Mouse (Mus musculus): ENCODE results near the gene Slc7a14. TPM values are rescaled to one million over a fixed set of nuclear protein-coding genes. Genes with fewer than 3 reads are reported as not detected.
"Not testable (repeated sequence)": the region's sequence is repeated elsewhere in the genome, so short reads cannot be mapped to it uniquely, and the experiment has no call there.

Slc7a14 gene
- total RNA-seq, 1 experiment = 0.18 TPM

DNA sequence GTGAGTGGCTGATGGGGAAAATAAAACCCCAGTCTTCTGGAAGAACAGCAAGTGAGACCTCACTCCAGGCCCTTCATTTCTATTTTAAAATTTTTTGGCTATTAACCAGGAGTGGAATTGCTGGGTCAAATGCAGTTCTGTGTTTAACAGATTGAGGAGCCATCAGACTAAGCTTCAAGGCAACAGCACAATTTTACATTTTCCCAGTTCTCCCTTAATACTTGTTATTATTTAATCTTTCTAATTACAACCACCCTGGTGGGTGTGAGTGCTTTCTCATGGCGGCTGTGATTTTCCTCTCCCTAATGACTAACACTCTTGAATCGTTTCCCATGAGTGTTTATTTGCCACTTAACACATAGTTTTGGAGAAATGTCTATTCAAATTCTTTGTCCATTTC lies 29.1 kb downstream of the Slc7a14 start:
- in situ Hi-C loops (cut with MboI; ENCODE audit: low sequenced_read_pairs in 2 of 2, unreplicated experiment in 2 of 2) = no loop called here
- Histone ChIP-seq H3K36me3 (ENCODE audit: control insufficient read depth, insufficient read depth, low read length, poor library complexity, severe bottlenecking) (no peaks in the 10 kb centered on the region), H3K9me3 (ENCODE audit: control insufficient read depth, insufficient read depth, low read depth, low read length) (no peaks in the 10 kb centered on the region), H3K9ac (ENCODE audit: insufficient read depth, low read depth, low read length, poor library complexity, severe bottlenecking) (no peak overlapping the region), H3K4me3 (ENCODE audit: insufficient read depth in 1 of 2, low read depth in 1 of 2, low read length in 2 of 2, poor library complexity in 1 of 2, severe bottlenecking in 1 of 2) (no peak overlapping the region), H3K4me1 (ENCODE audit: control insufficient read depth in 2 of 2, insufficient read depth in 2 of 2, low read length in 2 of 2, poor library complexity in 1 of 2) (no peaks in the 10 kb centered on the region), H3K27ac (ENCODE audit: insufficient read depth, low read depth, low read length, poor library complexity, severe bottlenecking) (no peak overlapping the region)
- TF ChIP-seq ZC3H11A (IDR thresholded peaks at IDR 0.05; ENCODE audit: borderline replicate concordance, low read depth, low read length) (no peak), HCFC1 (IDR thresholded peaks at IDR 0.05; ENCODE audit: borderline replicate concordance, insufficient read depth, low read length) (no peak), MAFK (IDR thresholded peaks at IDR 0.05; ENCODE audit: insufficient read depth, low read depth, low read length) (no peak), ZNF384 (IDR thresholded peaks at IDR 0.05; ENCODE audit: low read depth, low read length) (no peak), CHD2 (IDR thresholded peaks at IDR 0.05; ENCODE audit: low read depth, low read length) (no peak)
- no peak for DNase-seq (ENCODE audit: low read depth, low spot score)

DNA sequence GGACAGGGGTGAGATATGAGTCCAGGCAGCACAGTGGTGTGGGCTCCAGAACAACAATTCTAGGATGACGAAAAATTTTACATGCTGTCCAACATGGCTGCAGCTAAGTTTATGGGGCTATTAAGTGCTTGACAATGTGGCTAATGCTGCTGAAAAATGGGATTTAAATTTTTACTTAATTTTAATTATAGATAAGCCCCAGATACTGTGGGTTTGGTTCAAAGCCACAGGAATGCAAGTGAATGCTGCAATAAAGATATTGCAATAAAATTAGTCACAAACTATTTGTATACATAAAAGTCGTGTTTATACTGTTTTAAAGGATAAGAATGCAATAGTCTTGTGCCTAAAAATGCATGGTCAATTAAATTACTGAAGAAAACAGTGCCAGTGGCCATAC lies 35.3 kb downstream of the Slc7a14 start:
- H3K4me1 ChIP-seq (ENCODE audit: control insufficient read depth in 2 of 2, insufficient read depth in 2 of 2, low read length in 2 of 2, poor library complexity in 1 of 2) = no peaks in the 10 kb centered on the region
- no peak for DNase-seq (ENCODE audit: low read depth, low spot score)
- H3K9ac ChIP-seq (ENCODE audit: insufficient read depth, low read depth, low read length, poor library complexity, severe bottlenecking) = no peak overlapping the region
- no peak overlapping the region for H3K27ac ChIP-seq (ENCODE audit: insufficient read depth, low read depth, low read length, poor library complexity, severe bottlenecking)
- in situ Hi-C loops (cut with MboI; ENCODE audit: low sequenced_read_pairs in 2 of 2, unreplicated experiment in 2 of 2) = no loop called here
- TF ChIP-seq ZC3H11A (IDR thresholded peaks at IDR 0.05; ENCODE audit: borderline replicate concordance, low read depth, low read length) (no peak), MAFK (IDR thresholded peaks at IDR 0.05; ENCODE audit: insufficient read depth, low read depth, low read length) (no peak)
- H3K36me3 ChIP-seq (ENCODE audit: control insufficient read depth, insufficient read depth, low read length, poor library complexity, severe bottlenecking) = no peaks in the 10 kb centered on the region
- no peak overlapping the region for H3K4me3 ChIP-seq (ENCODE audit: insufficient read depth in 1 of 2, low read depth in 1 of 2, low read length in 2 of 2, poor library complexity in 1 of 2, severe bottlenecking in 1 of 2)
- no peaks in the 10 kb centered on the region for H3K9me3 ChIP-seq (ENCODE audit: control insufficient read depth, insufficient read depth, low read depth, low read length)

DNA sequence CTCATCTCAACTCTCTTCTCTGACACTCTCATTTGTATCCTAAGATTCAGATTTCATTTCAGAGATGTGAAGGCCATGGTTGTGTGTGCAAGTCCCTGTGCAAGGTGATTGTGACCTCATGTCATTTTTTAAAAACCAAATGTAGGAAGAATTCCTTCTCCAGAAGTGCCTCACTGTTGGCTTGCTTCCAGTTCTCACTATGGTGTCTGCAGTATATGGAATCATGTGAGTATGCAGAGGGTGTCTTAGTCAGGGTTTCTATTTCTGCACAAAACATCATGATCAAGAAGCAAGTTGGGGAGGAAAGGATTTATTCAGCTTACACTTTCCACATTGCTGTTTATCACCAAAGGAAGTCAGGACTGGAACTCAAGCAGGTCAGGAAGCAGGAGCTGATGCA lies 36.9 kb downstream of the Slc7a14 start:
- H3K4me3 ChIP-seq (ENCODE audit: insufficient read depth in 1 of 2, low read depth in 1 of 2, low read length in 2 of 2, poor library complexity in 1 of 2, severe bottlenecking in 1 of 2); H3K4me1 ChIP-seq (ENCODE audit: control insufficient read depth in 2 of 2, insufficient read depth in 2 of 2, low read length in 2 of 2, poor library complexity in 1 of 2): not testable (repeated sequence)

GRCm38 (mm10) chr3:31272635-31273034 lies 37.5 kb downstream of the Slc7a14 start:
- no peaks in the 10 kb centered on the region for H3K4me1 ChIP-seq (ENCODE audit: control insufficient read depth in 2 of 2, insufficient read depth in 2 of 2, low read length in 2 of 2, poor library complexity in 1 of 2)
- in situ Hi-C loops (cut with MboI; ENCODE audit: low sequenced_read_pairs in 2 of 2, unreplicated experiment in 2 of 2) = no loop called here
- no peak overlapping the region for H3K9ac ChIP-seq (ENCODE audit: insufficient read depth, low read depth, low read length, poor library complexity, severe bottlenecking)
- H3K27ac ChIP-seq (ENCODE audit: insufficient read depth, low read depth, low read length, poor library complexity, severe bottlenecking) = no peak overlapping the region
- no peak overlapping the region for H3K4me3 ChIP-seq (ENCODE audit: insufficient read depth in 1 of 2, low read depth in 1 of 2, low read length in 2 of 2, poor library complexity in 1 of 2, severe bottlenecking in 1 of 2)
- H3K9me3 ChIP-seq (ENCODE audit: control insufficient read depth, insufficient read depth, low read depth, low read length) = no peaks in the 10 kb centered on the region
- TF ChIP-seq CHD2 (IDR thresholded peaks at IDR 0.05; ENCODE audit: low read depth, low read length) (no peak), ZNF384 (IDR thresholded peaks at IDR 0.05; ENCODE audit: low read depth, low read length) (no peak), MAFK (IDR thresholded peaks at IDR 0.05; ENCODE audit: insufficient read depth, low read depth, low read length) (no peak), HCFC1 (IDR thresholded peaks at IDR 0.05; ENCODE audit: borderline replicate concordance, insufficient read depth, low read length) (no peak)
- no peak for DNase-seq (ENCODE audit: low read depth, low spot score)
- no peaks in the 10 kb centered on the region for H3K36me3 ChIP-seq (ENCODE audit: control insufficient read depth, insufficient read depth, low read length, poor library complexity, severe bottlenecking)

More for the DNA sequence above, 36.9 kb downstream of the Slc7a14 start:
- DNase-seq (ENCODE audit: low read depth, low spot score); in situ Hi-C loops (cut with MboI; ENCODE audit: low sequenced_read_pairs in 2 of 2, unreplicated experiment in 2 of 2); H3K36me3 ChIP-seq (ENCODE audit: control insufficient read depth, insufficient read depth, low read length, poor library complexity, severe bottlenecking); H3K27ac ChIP-seq (ENCODE audit: insufficient read depth, low read depth, low read length, poor library complexity, severe bottlenecking); H3K9ac ChIP-seq (ENCODE audit: insufficient read depth, low read depth, low read length, poor library complexity, severe bottlenecking); H3K9me3 ChIP-seq (ENCODE audit: control insufficient read depth, insufficient read depth, low read depth, low read length): not testable (repeated sequence)

DNA sequence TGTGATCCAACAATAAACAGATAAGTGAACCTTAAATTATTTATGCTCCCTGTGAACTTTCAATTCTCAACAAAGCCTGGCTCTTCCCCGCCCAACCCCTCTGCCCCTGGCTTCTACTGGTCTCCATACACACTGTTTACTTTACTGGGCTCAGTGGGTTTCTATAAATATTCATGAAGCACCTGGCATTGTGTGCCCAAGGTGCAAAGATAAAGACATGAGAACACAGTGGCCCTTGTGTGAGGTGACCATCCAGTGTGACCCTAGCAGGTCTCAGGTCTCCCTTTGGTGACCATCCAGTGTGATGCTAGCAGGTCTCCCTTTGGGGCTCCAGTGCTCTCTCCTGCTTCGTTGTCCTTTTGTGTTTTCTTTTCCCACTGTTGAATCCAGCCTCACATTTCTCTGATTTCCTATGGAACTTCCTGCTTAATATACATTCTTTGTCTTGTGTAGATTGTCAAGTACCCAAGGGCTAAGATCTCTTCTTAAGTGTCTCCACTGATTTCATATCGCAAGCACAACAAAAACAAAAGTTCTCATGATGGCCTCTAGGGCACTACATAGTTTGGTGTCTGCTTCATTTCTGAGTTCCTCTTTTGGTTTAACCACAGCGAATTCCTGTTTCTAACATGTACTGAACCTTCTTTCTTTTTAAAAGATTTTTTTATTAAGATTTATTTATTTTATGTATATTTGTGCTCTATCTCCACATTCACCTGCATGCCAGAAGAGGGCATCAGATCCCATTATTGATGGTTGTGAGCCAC lies 40.4 kb downstream of the Slc7a14 start:
- in situ Hi-C loops (cut with MboI; ENCODE audit: low sequenced_read_pairs in 2 of 2, unreplicated experiment in 2 of 2) = no loop called here
- no peak overlapping the region for H3K27ac ChIP-seq (ENCODE audit: insufficient read depth, low read depth, low read length, poor library complexity, severe bottlenecking)
- H3K4me3 ChIP-seq (ENCODE audit: insufficient read depth in 1 of 2, low read depth in 1 of 2, low read length in 2 of 2, poor library complexity in 1 of 2, severe bottlenecking in 1 of 2) = no peak overlapping the region
- TF ChIP-seq CHD2 (IDR thresholded peaks at IDR 0.05; ENCODE audit: low read depth, low read length) (no peak), HCFC1 (IDR thresholded peaks at IDR 0.05; ENCODE audit: borderline replicate concordance, insufficient read depth, low read length) (no peak), ZC3H11A (IDR thresholded peaks at IDR 0.05; ENCODE audit: borderline replicate concordance, low read depth, low read length) (no peak), ZNF384 (IDR thresholded peaks at IDR 0.05; ENCODE audit: low read depth, low read length) (no peak), MAFK (IDR thresholded peaks at IDR 0.05; ENCODE audit: insufficient read depth, low read depth, low read length) (no peak)
- H3K36me3 ChIP-seq (ENCODE audit: control insufficient read depth, insufficient read depth, low read length, poor library complexity, severe bottlenecking) = no peaks in the 10 kb centered on the region
- no peak overlapping the region for H3K9ac ChIP-seq (ENCODE audit: insufficient read depth, low read depth, low read length, poor library complexity, severe bottlenecking)
- H3K4me1 ChIP-seq (ENCODE audit: control insufficient read depth in 2 of 2, insufficient read depth in 2 of 2, low read length in 2 of 2, poor library complexity in 1 of 2) = no peaks in the 10 kb centered on the region
- DNase-seq (ENCODE audit: low read depth, low spot score) = no peak
- no peaks in the 10 kb centered on the region for H3K9me3 ChIP-seq (ENCODE audit: control insufficient read depth, insufficient read depth, low read depth, low read length)
